Mouse (Mus musculus) granulocyte monocyte progenitor cell, adult 5-6 weeks (primary cell): ENCODE results near the gene Cby3. TPM values are rescaled to one million over a fixed set of nuclear protein-coding genes. Genes with fewer than 3 reads are reported as not detected.
"Not testable (repeated sequence)": the region's sequence is repeated elsewhere in the genome, so short reads cannot be mapped to it uniquely, and the experiment has no call there.

Source experiments
- ATAC-seq: replicated peaks from 2 replicates; pipeline ENCODE4 v1.8.0; 2016; ENCODE audit warnings: mild to moderate bottlenecking, moderate TSS enrichment, inconsistent platforms; ENCODE audit not compliant: poor library complexity, severe bottlenecking
- total RNA-seq, 2 experiments: library from RNA; stranded (forward) in 1 of 2; stranded (reverse) in 1 of 2; fragments of 200-712, 200-1000 nt in 1 of 2; fragments of >200 nt in 1 of 2; fragmentation: Nextera tagmentation in 1 of 2; gene quantifications; 2 replicates each; pipeline ENCODE4 v1.2.3; 2014 to 2017

The Cby3 gene
- total RNA-seq, 2 experiments from 2014 or later, result not detected

DNA sequence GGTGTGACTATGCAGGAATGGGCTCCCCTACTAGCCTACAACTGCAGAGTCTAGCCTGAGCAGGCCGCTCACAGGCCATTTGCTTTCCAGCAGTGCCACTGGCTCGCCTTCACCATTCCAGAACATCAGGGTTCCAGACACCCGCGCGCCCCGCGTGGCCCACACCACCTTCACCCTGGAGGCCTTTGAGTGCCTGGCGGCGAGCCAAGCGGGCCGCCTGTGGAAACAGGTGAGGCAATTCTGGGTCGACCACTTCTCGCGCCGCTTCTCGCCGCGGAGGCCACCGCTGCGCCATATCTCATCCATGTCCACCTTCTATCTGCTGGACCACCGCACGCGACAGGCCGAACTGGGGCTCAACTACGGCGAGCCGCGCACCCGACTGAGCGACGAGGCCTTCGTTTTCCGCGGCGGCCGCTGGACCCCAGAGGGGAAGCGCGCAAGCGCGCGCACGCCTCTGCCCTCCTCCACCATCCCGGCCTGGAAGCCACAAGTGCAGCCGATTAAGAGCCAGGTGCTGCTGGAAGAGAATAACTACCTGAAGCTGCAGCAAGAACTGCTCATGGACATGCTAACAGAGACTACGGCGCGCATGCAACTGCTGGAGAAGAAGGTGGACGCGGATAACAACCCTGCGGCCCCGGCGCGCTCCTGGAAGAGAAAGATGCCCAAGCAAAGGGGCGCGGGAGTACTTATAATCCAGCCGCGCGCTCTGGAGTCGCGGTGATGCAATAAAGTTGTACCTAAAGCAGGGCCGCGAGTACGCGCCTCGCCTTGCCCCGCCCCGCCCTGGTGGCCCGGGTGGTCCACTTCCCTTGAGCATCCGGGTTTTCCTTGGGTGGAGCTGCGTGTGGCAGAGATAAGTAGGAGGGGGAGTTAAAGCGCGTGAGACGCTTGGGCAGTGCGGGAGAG lies 4.9 kb downstream of the Cby3 start:
- peak; percentile 86 for ATAC-seq

GRCm38 (mm10) chr11:50361282-50361681 lies 7.0 kb downstream of the Cby3 start:
- ATAC-seq, result not testable (repeated sequence)

DNA sequence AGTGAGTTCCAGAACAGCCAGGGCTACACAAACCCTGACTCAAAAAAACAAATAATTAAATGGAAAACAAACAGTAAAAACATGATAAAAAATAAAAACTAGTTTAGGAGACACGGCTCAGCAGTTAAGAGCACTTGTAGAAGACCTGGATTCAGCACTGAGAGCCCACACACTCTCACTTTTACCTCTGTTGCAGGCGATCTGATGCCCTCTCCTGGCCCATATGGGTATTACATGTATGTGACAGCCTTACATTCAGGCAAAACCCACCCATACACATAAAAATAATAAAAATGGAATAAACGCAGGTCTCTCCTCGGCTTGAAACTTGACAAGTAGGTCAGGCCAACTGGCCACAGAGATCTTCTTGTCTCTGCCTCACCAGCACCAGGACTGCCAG lies 10.3 kb downstream of the Cby3 start:
- peak; percentile 63 for ATAC-seq

GRCm38 (mm10) chr11:50365322-50365721 lies 11.1 kb downstream of the Cby3 start:
- no peak for ATAC-seq

- no peak for ATAC-seq
These were observed 13.3 kb downstream of the Cby3 start for GRCm38 (mm10) chr11:50367531-50367930.

- ATAC-seq, result peak; percentile 88
These were observed 15.2 kb downstream of the Cby3 start for GRCm38 (mm10) chr11:50369360-50369911.

DNA sequence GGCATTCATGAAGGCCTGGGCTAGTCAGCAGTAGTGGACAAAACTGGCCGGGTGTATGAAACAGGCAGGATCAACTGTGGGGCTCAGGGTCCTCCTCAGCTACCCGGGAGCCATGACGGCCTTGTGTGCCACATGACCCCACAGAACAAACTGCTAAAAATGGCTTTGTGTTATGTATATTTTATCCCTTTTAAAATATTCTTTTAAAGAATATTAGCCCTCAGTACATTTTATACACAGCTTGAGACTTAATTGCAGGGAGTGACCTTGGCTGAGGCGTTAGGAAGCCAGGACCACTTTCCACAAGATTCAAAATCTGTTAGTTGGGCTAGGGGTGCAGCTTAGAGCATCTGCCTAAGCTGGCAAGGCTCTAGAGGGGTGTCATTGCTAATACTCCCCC lies 16.7 kb downstream of the Cby3 start:
- ATAC-seq, result no peak

GRCm38 (mm10) chr11:50371399-50371841 lies 17.2 kb downstream of the Cby3 start:
- peak; percentile 55 for ATAC-seq

DNA sequence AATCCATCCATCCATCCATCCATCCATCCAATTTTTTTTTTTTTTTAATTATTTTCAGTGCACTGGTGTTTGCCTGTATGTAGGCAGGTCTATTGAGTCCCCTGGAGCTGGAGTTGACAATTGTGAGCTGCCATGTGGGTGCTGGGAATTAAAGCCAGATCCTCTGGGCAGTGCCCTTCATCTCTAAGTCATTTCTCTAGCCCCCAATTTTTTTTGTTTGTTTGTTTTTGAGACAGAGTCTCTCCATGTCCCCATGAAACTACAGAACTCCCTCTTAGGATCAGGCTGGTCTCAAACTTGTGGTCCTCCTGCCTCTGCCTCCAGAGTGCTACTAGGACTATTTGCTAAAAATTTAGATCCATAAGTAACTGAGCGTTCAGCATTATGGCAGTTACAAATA lies 17.6 kb downstream of the Cby3 start:
- ATAC-seq, result no peak

- no peak for ATAC-seq
These were observed 18.8 kb downstream of the Cby3 start for GRCm38 (mm10) chr11:50373086-50373485.

DNA sequence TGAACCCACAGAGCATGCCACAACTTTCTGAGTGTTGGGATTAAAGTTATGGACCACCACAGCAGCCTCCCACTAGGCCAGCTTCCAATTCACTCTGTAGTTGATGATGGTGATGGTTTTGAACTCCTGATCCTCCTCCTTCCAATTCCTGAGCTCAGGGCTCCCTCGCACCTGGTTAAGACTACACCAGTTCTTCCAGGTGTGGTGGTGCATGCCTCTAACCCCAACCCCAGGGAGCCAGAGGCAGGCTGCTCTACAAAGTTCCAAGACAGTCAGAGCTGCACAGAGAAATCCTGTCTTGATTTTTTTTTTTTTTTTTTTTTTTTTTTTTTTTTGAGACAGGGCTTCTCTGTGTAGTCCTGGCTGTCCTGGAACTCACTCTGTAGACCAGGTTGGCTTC lies 19.4 kb downstream of the Cby3 start:
- no peak for ATAC-seq

DNA sequence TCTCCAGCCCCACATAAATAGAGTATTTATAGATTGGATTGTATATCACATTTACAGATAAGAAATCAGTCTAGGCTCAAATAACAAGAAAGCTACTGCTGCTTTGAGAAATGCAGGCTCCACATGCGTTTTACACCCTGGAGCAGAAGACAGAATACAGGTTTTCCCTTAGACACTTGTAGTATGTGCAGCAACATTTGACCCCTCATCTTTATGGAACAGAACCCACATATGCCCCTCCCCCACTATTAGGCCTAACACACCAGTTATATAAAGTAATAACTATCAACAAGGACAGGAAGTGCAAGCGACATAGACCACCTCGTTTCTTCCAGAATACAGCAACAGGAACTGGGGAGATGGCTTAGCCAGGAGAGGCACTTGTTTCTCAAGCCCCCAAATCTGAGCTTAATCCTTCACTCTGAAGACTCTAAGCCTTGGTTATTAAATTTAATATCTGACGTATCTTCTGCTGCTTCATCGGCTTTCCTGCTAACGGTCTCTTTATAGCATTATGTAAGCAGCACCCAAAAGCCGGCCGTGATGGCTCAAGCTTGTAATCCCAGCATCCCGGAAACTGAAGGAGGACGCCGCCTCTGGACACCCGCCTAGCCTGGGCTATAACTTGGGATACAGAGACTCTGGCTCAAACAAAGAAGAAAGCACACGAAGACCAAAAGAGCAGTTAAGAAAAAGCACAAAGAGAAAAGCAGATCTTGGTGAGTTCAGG lies 20.2 kb downstream of the Cby3 start:
- no peak for ATAC-seq

GRCm38 (mm10) chr11:50375421-50375820 lies 21.2 kb downstream of the Cby3 start:
- no peak for ATAC-seq

GRCm38 (mm10) chr11:50376156-50376790 lies 22.0 kb downstream of the Cby3 start:
- no peak for ATAC-seq

DNA sequence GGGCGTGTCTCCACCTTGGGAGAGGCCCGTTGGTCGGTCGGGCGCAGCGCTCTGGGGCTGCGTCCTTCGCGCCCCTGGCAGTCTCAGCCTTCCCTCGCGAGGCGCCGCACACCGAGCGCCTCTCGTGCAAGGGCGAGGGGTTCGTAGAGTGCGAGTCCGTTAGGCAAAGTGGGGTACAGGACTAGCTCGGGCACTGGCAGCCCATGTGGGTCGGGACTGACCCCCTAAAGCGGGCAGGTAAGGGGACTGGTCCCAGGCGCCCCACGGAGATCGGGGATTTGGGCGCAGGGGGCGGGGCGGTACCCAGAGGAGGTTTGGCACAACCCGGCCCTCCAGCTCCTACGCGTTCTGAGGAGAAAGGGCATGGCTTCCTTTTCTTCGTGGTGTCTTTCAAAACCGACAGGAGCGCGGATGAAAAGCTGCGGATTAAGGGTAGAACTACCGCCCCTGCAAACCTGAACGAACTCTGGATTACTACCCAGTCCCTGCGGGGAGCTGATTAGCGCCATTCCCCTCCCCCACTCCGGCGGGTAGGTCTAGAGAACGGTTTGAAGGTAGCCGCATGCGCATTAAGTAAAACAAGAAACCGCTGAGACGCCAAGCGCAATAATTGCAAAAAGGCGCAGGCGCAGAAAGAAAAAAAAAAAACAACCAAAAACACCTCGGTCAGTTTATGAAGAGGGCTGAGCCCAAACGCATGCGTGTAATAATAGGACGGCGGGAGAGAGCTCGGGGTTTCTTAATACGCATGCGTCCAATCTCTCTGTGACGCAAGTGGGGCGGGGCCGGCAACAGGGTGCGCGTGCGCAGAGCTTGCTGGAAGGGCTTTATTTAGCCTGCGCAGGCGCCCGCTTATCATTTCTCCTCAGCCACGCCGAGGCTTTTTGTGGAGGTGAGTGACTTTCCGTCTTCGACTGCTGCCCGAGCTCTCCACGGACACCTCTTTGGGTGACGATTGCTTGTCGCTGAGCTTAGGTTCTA lies 22.9 kb downstream of the Cby3 start, which contains the start of gene Hnrnph1:
Gene Hnrnph1, plus strand, starts transcription at position 80 of the 981 bp plus-strand sequence.
- peak; percentile 70 for ATAC-seq

DNA sequence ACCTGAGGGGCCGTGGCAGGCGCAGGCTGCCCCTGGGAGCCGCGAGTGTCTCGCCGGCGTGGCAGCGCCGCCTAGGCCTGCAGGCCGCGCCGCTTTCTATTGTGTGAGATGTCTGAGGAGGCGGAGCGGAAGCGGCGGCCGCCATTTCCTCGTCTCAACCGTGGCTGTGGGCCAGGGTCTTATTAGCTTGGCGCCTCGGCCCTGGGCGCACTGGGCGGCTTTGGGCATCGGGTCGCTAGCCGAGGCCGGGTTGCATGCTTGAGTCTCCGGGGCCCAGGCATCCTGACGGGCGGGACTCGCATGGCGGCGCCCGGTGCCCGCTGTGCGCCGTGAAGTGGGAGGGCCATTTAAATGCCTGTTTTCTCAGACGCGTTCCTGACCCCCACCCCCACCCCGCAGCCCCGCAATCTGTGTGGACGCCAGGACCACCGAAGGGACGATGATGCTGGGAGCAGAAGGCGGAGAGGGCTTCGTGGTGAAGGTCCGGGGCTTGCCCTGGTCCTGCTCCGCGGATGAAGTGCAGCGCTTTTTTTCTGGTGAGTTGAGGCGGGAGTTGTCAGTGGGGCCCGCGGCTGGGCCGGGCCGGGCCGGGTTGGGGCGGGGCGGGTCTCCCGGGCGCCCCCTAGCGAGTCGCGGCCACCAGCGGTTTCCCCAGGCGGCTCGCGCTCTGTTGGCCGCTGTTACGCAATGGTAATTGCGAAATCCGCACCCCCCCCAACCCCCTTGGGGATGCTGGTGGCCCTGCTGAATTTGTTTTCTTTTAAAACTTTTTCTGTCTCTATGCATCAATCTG lies 23.8 kb downstream of the Cby3 start:
- peak; percentile 41 for ATAC-seq

DNA sequence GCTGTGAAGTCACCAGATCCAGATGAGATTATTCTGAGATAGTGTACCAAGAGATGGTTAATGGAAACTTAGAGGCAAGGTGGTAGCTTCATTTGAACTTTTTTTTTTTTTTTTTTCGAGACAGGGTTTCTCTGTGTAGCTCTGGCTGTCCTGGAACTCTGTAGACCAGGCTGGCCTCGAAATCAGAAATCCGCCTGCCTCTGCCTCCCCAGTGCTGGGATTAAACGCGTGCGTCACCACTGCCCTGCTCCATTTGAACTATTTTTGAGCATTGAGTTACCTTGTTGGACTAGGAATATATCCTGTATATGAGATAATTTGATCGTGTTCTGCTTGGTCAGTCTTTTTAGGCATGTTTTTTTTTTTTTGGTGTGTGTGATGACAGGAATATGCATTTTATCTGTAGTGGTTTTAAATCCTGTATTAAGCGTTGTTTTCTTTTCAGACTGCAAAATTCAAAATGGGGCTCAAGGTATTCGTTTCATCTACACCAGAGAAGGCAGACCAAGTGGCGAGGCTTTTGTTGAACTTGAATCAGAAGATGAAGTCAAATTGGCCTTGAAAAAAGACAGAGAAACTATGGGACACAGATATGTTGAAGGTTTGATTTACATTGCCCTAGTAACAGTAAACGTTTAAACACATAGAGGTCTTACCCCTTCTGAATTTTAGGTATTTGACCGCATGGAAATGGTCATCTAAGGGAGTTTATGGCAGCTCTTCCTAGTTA lies 24.9 kb downstream of the Cby3 start:
- no peak for ATAC-seq

DNA sequence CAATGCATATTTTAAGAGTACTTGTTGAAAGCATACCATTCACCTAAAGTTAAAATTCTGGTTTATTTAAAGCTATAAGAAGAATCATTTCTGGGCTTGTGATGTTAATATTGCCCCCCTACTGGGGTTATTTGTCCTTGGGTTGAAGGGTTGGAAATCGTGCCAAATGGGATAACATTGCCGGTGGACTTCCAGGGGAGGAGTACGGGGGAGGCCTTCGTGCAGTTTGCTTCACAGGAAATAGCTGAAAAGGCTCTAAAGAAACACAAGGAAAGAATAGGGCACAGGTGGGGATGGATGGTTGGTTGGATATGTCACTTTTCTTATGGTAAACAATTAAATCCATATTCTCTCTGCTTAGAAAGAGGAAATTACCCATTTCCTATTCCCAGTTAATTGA lies 27.0 kb downstream of the Cby3 start:
- ATAC-seq, result no peak
